Mouse (Mus musculus): ENCODE data around the gene Obscn. TPM values are rescaled to one million over a fixed set of nuclear protein-coding genes. Genes with fewer than 3 reads are reported as not detected.
A peak's percentile ranks its signal among the peaks of the same experiment; 100 is the strongest.

Obscn gene
- polyA plus RNA-seq, 1 experiment from 2014 or later = 20.6 TPM

GRCm38 (mm10) chr11:59135051-59135820 lies 966 bp downstream of the Obscn start:
- Histone ChIP-seq H3K27ac (peak overlapping the region; percentile 64), H3K4me3 (peak overlapping the region; percentile 48), H3K27me3 (ENCODE audit: insufficient read depth, poor library complexity, severe bottlenecking) (peaks cover 69% of the 10 kb centered on the region), H3K9me3 (no peaks in the 10 kb centered on the region), H3K36me3 (peaks cover 63% of the 10 kb centered on the region), H3K4me1 (peaks cover 67% of the 10 kb centered on the region)
- no peak for DNase-seq (ENCODE audit: low spot score)
- WGBS = 16% methylated on average over 55 of the region's 55 CpGs

GRCm38 (mm10) chr11:59134373-59134997 lies 1.7 kb downstream of the Obscn start:
- peaks cover 71% of the 10 kb centered on the region for H3K36me3 ChIP-seq
- peaks cover 60% of the 10 kb centered on the region for H3K4me1 ChIP-seq
- 11% methylated on average over 34 of the region's 35 CpGs for WGBS
- H3K27me3 ChIP-seq (ENCODE audit: insufficient read depth, poor library complexity, severe bottlenecking) = peaks cover 69% of the 10 kb centered on the region
- no peak for DNase-seq (ENCODE audit: low spot score)
- peak overlapping the region; percentile 48 for H3K4me3 ChIP-seq
- no peaks in the 10 kb centered on the region for H3K9me3 ChIP-seq
- H3K27ac ChIP-seq = peak overlapping the region; percentile 30; the same call in 1 of the 2 replicates

DNA sequence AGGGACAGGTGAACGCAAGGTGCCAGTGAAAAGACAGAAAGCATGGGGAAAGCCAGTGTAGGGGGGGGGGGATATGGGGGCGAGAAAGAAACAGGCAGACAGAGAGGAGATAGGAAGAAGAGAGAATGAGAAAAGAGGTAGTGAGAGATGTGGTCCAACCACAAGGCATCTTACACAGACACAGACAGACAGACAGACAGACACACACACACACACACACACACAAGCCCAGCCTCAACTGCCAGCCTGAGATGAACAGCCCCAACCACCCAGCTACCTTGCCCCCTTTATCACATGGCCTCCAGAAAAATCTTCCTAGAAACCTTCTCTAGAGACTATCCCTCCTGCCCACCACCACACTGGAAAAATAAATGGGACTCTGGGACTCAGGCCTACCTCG lies 4.1 kb downstream of the Obscn start:
- no peak overlapping the region for H3K27ac ChIP-seq
- no peak for DNase-seq (ENCODE audit: low spot score)
- H3K4me1 ChIP-seq = peaks cover 36% of the 10 kb centered on the region
- peaks cover 57% of the 10 kb centered on the region for H3K27me3 ChIP-seq (ENCODE audit: insufficient read depth, poor library complexity, severe bottlenecking)
- WGBS = 87% methylated on average over 2 of the region's 3 CpGs
- no peaks in the 10 kb centered on the region for H3K9me3 ChIP-seq
- peaks cover 87% of the 10 kb centered on the region for H3K36me3 ChIP-seq
- H3K4me3 ChIP-seq = no peak overlapping the region

GRCm38 (mm10) chr11:59131348-59131919 lies 4.8 kb downstream of the Obscn start:
- H3K4me1 ChIP-seq = peaks cover 29% of the 10 kb centered on the region
- 77% methylated on average over 18 of the region's 18 CpGs for WGBS
- H3K36me3 ChIP-seq = peaks cover 90% of the 10 kb centered on the region
- no peak overlapping the region for H3K4me3 ChIP-seq
- DNase-seq (ENCODE audit: low spot score) = no peak
- no peak overlapping the region for H3K27ac ChIP-seq
- peaks cover 50% of the 10 kb centered on the region for H3K27me3 ChIP-seq (ENCODE audit: insufficient read depth, poor library complexity, severe bottlenecking)
- H3K9me3 ChIP-seq = no peaks in the 10 kb centered on the region

GRCm38 (mm10) chr11:59130782-59131181 lies 5.4 kb downstream of the Obscn start:
- peaks cover 89% of the 10 kb centered on the region for H3K36me3 ChIP-seq
- H3K4me3 ChIP-seq = no peak overlapping the region
- peaks cover 44% of the 10 kb centered on the region for H3K27me3 ChIP-seq (ENCODE audit: insufficient read depth, poor library complexity, severe bottlenecking)
- peaks cover 23% of the 10 kb centered on the region for H3K4me1 ChIP-seq
- WGBS = 89% methylated on average over 9 of the region's 9 CpGs
- no peak for DNase-seq (ENCODE audit: low spot score)
- no peak overlapping the region for H3K27ac ChIP-seq
- no peaks in the 10 kb centered on the region for H3K9me3 ChIP-seq

DNA sequence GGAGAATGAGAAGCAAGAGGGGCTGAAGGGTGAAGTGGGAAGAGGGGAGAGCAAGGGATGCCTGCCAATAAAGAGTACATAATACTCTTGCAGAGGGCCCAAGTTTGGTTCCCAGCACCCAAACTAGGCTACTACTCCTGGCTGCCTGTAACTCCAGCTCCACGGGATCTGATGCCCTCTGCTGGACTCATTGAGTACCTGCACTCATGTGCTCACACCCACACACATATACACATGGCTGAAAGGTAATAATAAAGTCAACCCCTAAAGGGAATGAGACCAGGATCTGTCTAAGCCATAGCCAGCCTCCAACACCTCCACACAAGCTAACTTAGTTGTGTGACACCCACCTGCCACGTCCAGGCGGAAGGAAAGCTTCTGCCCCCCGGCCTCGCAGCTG lies 30.3 kb downstream of the Obscn start:
- 90% methylated on average over 5 of the region's 5 CpGs for WGBS
- no peaks in the 10 kb centered on the region for H3K9me3 ChIP-seq
- H3K27me3 ChIP-seq (ENCODE audit: insufficient read depth, poor library complexity, severe bottlenecking) = no peaks in the 10 kb centered on the region
- no peak for DNase-seq (ENCODE audit: low spot score)
- H3K36me3 ChIP-seq = peaks cover 92% of the 10 kb centered on the region
- H3K4me3 ChIP-seq = no peak overlapping the region
- H3K27ac ChIP-seq = no peak overlapping the region
- no peaks in the 10 kb centered on the region for H3K4me1 ChIP-seq

GRCm38 (mm10) chr11:59102324-59102723 lies 33.9 kb downstream of the Obscn start:
- Histone ChIP-seq H3K27ac (no peak overlapping the region), H3K36me3 (peaks cover 81% of the 10 kb centered on the region), H3K4me3 (no peak overlapping the region), H3K4me1 (no peaks in the 10 kb centered on the region), H3K9me3 (no peaks in the 10 kb centered on the region), H3K27me3 (ENCODE audit: insufficient read depth, poor library complexity, severe bottlenecking) (no peaks in the 10 kb centered on the region)
- no peak for DNase-seq (ENCODE audit: low spot score)
- 65% methylated on average over 3 of the region's 3 CpGs for WGBS

GRCm38 (mm10) chr11:59098339-59098738 lies 37.9 kb downstream of the Obscn start:
- 27% methylated on average over 2 of the region's 2 CpGs for WGBS
- no peak for DNase-seq (ENCODE audit: low spot score)
- Histone ChIP-seq H3K27ac (no peak overlapping the region), H3K36me3 (peaks cover 67% of the 10 kb centered on the region), H3K27me3 (ENCODE audit: insufficient read depth, poor library complexity, severe bottlenecking) (no peaks in the 10 kb centered on the region), H3K4me1 (no peaks in the 10 kb centered on the region), H3K4me3 (no peak overlapping the region), H3K9me3 (no peaks in the 10 kb centered on the region)

DNA sequence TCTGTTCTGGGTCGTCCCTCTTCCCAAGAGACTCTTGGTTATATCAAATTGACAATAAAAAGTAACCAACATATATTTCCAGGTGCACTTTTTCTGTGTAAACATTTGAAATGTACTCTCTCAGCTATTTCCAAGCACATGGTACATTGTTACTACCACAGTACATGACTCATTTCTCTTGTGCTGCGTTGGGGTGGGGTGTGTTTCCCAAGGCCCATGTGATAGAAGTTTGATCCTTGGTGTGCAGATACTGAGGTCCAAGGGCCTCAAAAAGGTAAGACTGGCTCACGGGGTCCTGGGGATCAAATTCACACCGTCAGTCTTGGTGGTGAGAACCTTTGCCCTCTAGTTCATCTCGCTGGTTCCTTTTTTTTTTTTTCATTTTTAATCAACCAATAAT lies 38.4 kb downstream of the Obscn start:
- H3K27me3 ChIP-seq (ENCODE audit: insufficient read depth, poor library complexity, severe bottlenecking) = no peaks in the 10 kb centered on the region
- no peaks in the 10 kb centered on the region for H3K4me1 ChIP-seq
- WGBS = 71% methylated on average over 5 of the region's 5 CpGs
- no peak for DNase-seq (ENCODE audit: low spot score)
- no peaks in the 10 kb centered on the region for H3K9me3 ChIP-seq
- H3K27ac ChIP-seq = no peak overlapping the region
- peaks cover 65% of the 10 kb centered on the region for H3K36me3 ChIP-seq
- no peak overlapping the region for H3K4me3 ChIP-seq

DNA sequence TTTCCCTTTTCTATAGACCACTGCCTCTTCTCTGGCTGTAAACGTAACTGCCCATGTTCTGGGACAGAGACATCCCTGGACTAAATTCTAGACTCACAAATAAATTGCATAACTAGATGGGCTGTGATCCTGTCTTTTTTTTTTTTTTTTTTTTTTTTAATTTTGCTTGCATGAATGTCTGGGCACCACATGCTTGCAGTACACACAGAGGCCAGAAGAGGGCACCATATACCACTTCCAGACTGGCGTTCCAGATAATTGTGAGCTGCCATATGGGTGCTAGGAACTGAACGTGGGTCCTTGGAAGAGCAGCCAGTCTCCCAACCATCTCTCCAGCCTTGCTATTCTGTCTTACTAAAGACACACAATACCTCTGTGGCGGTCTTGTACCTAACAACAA lies 42.0 kb downstream of the Obscn start:
- no peaks in the 10 kb centered on the region for H3K9me3 ChIP-seq
- peaks cover 73% of the 10 kb centered on the region for H3K36me3 ChIP-seq
- DNase-seq (ENCODE audit: low spot score) = no peak
- H3K4me3 ChIP-seq = no peak overlapping the region
- H3K27me3 ChIP-seq (ENCODE audit: insufficient read depth, poor library complexity, severe bottlenecking) = no peaks in the 10 kb centered on the region
- H3K4me1 ChIP-seq = no peaks in the 10 kb centered on the region
- 69% methylated on average over 4 of the region's 4 CpGs for WGBS
- H3K27ac ChIP-seq = no peak overlapping the region

- WGBS = 88% methylated on average over 10 of the region's 10 CpGs
- no peak overlapping the region for H3K4me3 ChIP-seq
- H3K9me3 ChIP-seq = no peaks in the 10 kb centered on the region
- no peak for DNase-seq (ENCODE audit: low spot score)
- peaks cover 92% of the 10 kb centered on the region for H3K36me3 ChIP-seq
- H3K4me1 ChIP-seq = 0 out of 2 replicates have a peak, but pooled peaks cover 4% of the 10 kb centered on the region
- H3K27me3 ChIP-seq (ENCODE audit: insufficient read depth, poor library complexity, severe bottlenecking) = no peaks in the 10 kb centered on the region
- H3K27ac ChIP-seq = no peak overlapping the region
Observed at GRCm38 (mm10) chr11:59087581-59087980, 48.6 kb downstream of the Obscn start.

DNA sequence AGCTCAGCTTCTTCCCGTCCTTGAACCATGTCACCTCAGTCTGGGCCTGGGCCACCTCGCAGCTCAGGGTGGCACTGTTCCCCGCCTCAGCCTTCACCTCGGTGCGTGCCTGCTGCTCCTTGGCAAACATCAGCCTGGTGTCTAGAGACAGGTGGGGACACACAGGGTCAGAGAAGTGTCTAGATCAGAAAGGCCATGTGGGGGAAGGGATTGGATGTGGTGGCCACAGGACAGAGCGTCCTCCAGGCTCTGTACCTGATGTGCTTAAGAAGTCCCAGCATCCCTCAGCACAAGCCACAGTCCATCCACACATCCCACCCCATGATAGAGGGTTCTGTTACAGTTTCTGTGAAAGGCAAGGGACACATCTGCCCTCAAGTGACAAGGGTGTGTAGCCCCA lies 51.0 kb downstream of the Obscn start:
- no peak for DNase-seq (ENCODE audit: low spot score)
- peaks cover 20% of the 10 kb centered on the region; the same call in 1 of the 2 replicates for H3K4me1 ChIP-seq
- WGBS = 86% methylated on average over 6 of the region's 6 CpGs
- no peak overlapping the region for H3K27ac ChIP-seq
- no peak overlapping the region for H3K4me3 ChIP-seq
- H3K36me3 ChIP-seq = peaks cover 94% of the 10 kb centered on the region
- no peaks in the 10 kb centered on the region for H3K9me3 ChIP-seq
- H3K27me3 ChIP-seq (ENCODE audit: insufficient read depth, poor library complexity, severe bottlenecking) = no peaks in the 10 kb centered on the region

DNA sequence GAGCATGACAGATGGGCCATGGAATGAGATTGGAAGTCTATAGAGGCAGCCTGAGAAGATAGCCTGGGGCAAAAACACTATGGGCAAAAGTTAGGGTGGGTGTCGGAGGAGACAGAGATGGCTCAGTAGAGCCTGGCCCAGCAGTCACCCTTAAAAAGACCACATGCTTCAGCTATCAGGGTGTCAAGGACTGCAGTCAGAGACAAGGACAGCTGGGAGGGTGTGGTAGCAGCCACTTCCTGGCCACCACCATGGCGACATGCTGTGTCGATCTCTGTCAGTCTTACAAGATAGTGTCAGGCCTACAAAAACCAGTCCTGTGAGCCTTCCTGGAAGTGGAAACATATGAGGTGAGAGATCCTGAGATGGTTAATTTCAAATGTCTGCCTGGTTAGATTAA lies 53.1 kb downstream of the Obscn start:
- 45% methylated on average over 3 of the region's 3 CpGs for WGBS
- peaks cover 20% of the 10 kb centered on the region; the same call in 1 of the 2 replicates for H3K4me1 ChIP-seq
- no peak overlapping the region for H3K27ac ChIP-seq
- no peaks in the 10 kb centered on the region for H3K9me3 ChIP-seq
- DNase-seq (ENCODE audit: low spot score) = no peak
- peaks cover 96% of the 10 kb centered on the region for H3K36me3 ChIP-seq
- no peaks in the 10 kb centered on the region for H3K27me3 ChIP-seq (ENCODE audit: insufficient read depth, poor library complexity, severe bottlenecking)
- no peak overlapping the region for H3K4me3 ChIP-seq
